Mouse (Mus musculus) liver, embryonic 11.5 days (tissue): ENCODE measurements around the gene Pmf1. TPM values are rescaled to one million over a fixed set of nuclear protein-coding genes. Genes with fewer than 3 reads are reported as not detected.
A peak's percentile ranks its signal among the peaks of the same experiment; 100 is the strongest.
"Not testable (repeated sequence)": the region's sequence is repeated elsewhere in the genome, so short reads cannot be mapped to it uniquely, and the experiment has no call there.

Source experiments
- ATAC-seq: fragments of 200-750 bp; cut with Nextera tagmentation; replicated peaks from 2 replicates; pipeline ENCODE4 v1.8.0; 2017; ENCODE audit warnings: moderate number of reproducible peaks, mild to moderate bottlenecking, moderate TSS enrichment, moderate library complexity; ENCODE audit not compliant: low FRiP score
- DNase-seq: peaks from one replicate; pipeline ENCODE4 v3.0.0-alpha.2; 2017; ENCODE audit warnings: low spot score
- H3K27ac ChIP-seq: fragments of 300-500 bp; sonication (generic); 2 replicates; pipeline ENCODE4 v1.5.1; 2014; ENCODE audit warnings: mild to moderate bottlenecking, low read depth, low read length, control low read depth
- H3K27me3 ChIP-seq: fragments of 300-500 bp; sonication (generic); replicated peaks from 2 replicates; pipeline ENCODE4 v1.6.1; 2014; ENCODE audit warnings: low read length, mixed read lengths; ENCODE audit not compliant: control insufficient read depth, insufficient read depth
- H3K36me3 ChIP-seq: fragments of 300-500 bp; sonication (generic); 2 replicates; pipeline ENCODE4 v1.6.1; 2014; ENCODE audit warnings: mild to moderate bottlenecking, low read length, moderate library complexity, mixed read lengths; ENCODE audit not compliant: control insufficient read depth, insufficient read depth
- H3K4me1 ChIP-seq: fragments of 300-500 bp; sonication (generic); replicated peaks from 2 replicates; pipeline ENCODE4 v1.6.1; 2014; ENCODE audit warnings: low read length, mixed read lengths; ENCODE audit not compliant: control insufficient read depth, insufficient read depth
- H3K4me2 ChIP-seq: fragments of 300-500 bp; sonication (generic); 2 replicates; pipeline ENCODE4 v1.6.1; 2014; ENCODE audit warnings: mild to moderate bottlenecking, control low read depth, moderate library complexity
- H3K4me3 ChIP-seq: fragments of 300-500 bp; sonication (generic); 2 replicates; pipeline ENCODE4 v1.5.1; 2014; ENCODE audit warnings: low read depth, low read length, control low read depth
- H3K9ac ChIP-seq: fragments of 300-500 bp; sonication (generic); 2 replicates; pipeline ENCODE4 v1.6.1; 2014; ENCODE audit warnings: low read depth, low read length, control low read depth
- H3K9me3 ChIP-seq: fragments of 300-500 bp; sonication (generic); 2 replicates; pipeline ENCODE4 v1.6.1; 2016; ENCODE audit warnings: low read length, inconsistent platforms, mixed read lengths; ENCODE audit not compliant: control insufficient read depth
- WGBS: fragments of 180-500 bp; shearing (Covaris S2); extraction: QIAGEN DNeasy Blood & Tissue Kit; methylation state at CpG from one replicate; pipeline ENCODE4 v1.1.7; 2014; 5-methylcytosine and 5-hydroxymethylcytosine counted together
- polyA plus RNA-seq: library from polyadenylated mRNA; unstranded; fragments of >200 nt; fragmentation: Nextera tagmentation; extraction: Ambion mirVana; gene quantifications from 2 replicates; pipeline ENCODE4 v1.2.1, GENCODE M21; 2014

Pmf1 gene
- polyA plus RNA-seq, 1 experiment from 2014 or later = 165 TPM

DNA sequence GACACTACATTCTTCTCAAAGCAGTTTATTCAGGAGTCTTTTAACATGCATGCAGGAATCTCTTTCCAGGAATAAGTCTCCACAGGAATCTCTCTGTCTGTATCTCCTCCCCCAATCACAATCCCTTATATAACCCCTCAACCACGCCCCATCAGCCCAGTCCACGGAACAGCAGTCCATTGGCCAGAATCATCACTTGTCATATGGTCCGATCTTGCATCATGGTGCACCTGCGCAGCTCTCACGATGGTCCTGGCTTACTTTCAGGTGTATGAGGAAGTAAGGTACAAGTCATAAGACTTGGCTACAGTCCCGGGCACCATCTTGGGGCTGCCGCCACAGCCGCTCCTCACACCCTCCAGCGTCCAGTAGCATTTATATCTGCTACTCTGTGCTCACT, 37.5 kb downstream of the Pmf1 start, which contains the start of gene Bglap3:
Bglap3 (minus strand) TSS at position 101 of the 400 bp plus-strand sequence.
- DNase-seq, H3K9ac ChIP-seq, ATAC-seq, H3K36me3 ChIP-seq, H3K4me1 ChIP-seq, H3K27me3 ChIP-seq, H3K9me3 ChIP-seq, H3K4me3 ChIP-seq, H3K27ac ChIP-seq, H3K4me2 ChIP-seq: not testable (repeated sequence)
- 90% methylated on average over 9 of the region's 9 CpGs for WGBS

DNA sequence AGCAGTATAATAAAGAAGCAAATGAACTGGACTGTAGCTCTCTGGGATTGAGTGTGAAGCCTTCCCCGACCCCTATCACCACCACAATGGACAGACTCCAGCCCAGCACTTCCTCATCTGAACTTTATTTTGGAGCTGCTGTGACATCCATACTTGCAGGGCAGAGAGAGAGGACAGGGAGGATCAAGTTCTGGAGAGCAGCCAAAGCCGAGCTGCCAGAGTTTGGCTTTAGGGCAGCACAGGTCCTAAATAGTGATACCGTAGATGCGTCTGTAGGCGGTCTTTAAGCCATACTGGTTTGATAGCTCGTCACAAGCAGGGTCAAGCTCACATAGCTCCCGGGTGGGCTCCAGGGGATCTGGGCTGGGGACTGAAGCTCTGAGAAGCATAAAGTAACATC, 41.6 kb downstream of the Pmf1 start:
- H3K36me3 ChIP-seq, H3K4me3 ChIP-seq, H3K27ac ChIP-seq, H3K4me2 ChIP-seq, H3K9ac ChIP-seq, DNase-seq, H3K9me3 ChIP-seq, ATAC-seq: not testable (repeated sequence)
- peaks cover 21% of the 10 kb centered on the region for H3K27me3 ChIP-seq
- peaks cover 13% of the 10 kb centered on the region for H3K4me1 ChIP-seq
- 86% methylated on average over 7 of the region's 7 CpGs for WGBS

DNA sequence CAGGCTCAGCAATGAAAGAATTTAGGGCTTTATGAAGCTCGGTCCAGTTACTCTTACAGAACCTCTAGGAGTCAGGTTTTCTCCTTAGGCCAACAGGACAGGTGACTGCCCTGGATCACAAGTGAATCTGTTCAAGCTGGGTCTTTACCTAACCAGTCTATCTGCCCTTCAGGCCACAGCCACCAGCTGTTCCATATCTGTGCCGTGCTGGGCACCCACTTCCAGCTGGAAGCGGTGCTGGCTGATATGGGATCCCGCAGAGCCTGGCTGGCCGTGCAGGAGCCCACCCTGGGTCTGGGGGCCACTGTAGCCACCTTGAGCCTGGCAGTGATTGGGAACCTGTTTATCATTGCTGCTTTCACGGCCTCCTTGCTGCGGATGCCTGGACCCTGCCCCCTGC, 42.6 kb downstream of the Pmf1 start:
- not testable (repeated sequence) for H3K27ac ChIP-seq, ATAC-seq, H3K9ac ChIP-seq, H3K4me2 ChIP-seq, H3K9me3 ChIP-seq, DNase-seq, H3K36me3 ChIP-seq, H3K4me3 ChIP-seq
- H3K27me3 ChIP-seq = peaks cover 21% of the 10 kb centered on the region
- 41% methylated on average over 3 of the region's 7 CpGs for WGBS
- peaks cover 23% of the 10 kb centered on the region for H3K4me1 ChIP-seq

DNA sequence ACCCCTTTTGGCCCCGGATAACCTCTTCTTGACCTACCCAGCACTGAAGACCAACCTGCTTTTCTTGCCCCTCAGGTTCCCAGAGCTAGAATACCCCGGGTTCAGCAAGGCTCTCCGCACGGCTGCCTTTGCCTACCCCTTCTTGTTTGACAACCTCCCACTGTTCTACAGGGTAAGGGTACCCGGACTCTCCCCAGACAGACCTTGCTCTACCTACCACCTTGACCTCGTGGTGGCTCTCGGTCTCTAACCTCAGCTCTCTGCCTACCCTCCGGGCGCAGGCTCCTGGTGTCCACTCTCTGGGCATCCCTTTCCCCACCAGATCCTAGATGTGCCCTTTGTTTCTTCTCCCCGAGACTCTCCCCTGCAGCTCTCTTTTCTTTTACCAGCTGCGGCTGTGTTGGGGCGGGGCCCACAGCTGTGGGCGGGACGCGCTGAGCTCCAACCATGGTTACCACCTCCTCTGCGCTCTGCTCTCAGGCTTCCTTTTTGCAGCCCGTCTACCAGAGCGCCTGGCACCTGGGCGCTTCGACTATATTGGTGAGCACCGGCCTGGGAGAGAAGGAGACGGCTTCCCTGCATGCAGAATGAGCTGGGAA, 43.2 kb downstream of the Pmf1 start:
- not testable (repeated sequence) for H3K4me3 ChIP-seq, H3K9ac ChIP-seq, H3K36me3 ChIP-seq, DNase-seq, H3K27ac ChIP-seq, H3K9me3 ChIP-seq
- peak; percentile 42; the same call in 1 of the 2 replicates for ATAC-seq
- H3K4me2 ChIP-seq = peak overlapping the region; percentile 47
- 7% methylated on average over 19 of the region's 22 CpGs for WGBS
- H3K27me3 ChIP-seq = peaks cover 21% of the 10 kb centered on the region
- H3K4me1 ChIP-seq = peaks cover 29% of the 10 kb centered on the region

DNA sequence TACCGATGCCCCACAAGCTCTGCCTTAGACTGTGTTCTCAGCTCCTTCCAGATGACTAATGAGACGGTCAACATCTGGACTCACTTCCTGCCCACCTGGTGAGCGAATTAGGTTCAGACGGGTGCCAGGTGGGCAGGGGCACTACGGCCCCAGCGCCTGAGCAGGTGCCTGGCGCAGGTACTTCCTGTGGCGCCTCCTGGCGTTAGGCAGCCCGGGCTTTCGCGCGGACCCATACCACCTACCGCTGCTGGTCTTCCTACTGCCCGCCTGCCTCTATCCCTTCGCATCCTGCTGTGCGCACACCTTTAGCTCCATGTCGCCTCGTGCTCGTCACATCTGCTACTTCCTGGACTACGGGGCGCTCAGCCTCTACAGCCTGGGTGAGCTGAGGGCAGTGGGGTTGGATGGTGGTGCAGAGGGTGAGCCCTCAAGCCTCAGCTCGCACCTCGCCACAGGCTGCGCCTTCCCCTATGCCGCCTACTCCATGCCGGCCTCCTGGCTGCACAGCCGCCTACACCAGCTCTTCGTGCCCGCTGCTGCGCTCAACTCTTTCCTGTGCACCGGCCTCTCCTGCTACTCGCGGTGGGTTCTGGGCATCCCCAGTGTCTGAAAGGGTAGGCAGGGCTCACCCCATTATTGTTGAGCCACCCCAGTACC, 44.3 kb downstream of the Pmf1 start:
- Histone ChIP-seq H3K9me3 (0 out of 2 replicates have a peak, but pooled peaks cover 3% of the 10 kb centered on the region), H3K4me2 (no peak overlapping the region; the same call in 1 of the 2 replicates), H3K9ac (no peak overlapping the region), H3K27ac (no peak overlapping the region), H3K27me3 (peaks cover 21% of the 10 kb centered on the region), H3K4me1 (peaks cover 36% of the 10 kb centered on the region), H3K4me3 (no peak overlapping the region), H3K36me3 (peaks cover 12% of the 10 kb centered on the region)
- ATAC-seq = no peak
- 32% methylated on average over 34 of the region's 34 CpGs for WGBS
- DNase-seq = no peak

DNA sequence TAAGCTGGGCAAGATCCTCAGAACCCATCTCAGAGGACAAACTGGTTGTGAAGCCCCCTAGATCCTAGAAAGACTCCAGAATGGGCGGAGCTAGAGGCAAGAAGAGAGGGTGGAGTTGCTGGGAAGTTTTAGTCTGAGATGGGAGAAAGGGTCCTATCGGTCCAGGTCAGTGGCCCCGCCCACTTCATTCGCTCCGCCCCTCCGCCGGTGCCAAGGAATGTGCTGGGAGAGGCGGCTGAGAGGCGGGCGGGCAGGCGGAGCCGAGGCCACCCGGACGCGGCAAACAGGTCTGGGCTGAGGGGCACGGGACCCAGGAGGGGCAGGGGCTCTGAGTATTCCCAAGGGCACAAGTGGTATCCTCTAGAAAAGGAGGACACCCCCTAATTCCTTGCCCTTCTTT, 45.8 kb downstream of the Pmf1 start, which contains the start of gene Paqr6:
Paqr6 (plus strand) TSS at position 248 of the 400 bp plus-strand sequence.
- peak within 1 kb of the TSS; percentile 60 for H3K4me2 ChIP-seq
- peak; percentile 55; the same call in 1 of the 2 replicates for ATAC-seq
- DNase-seq = peak; percentile 62
- H3K9me3 ChIP-seq = no peaks in the 10 kb centered on the region
- H3K4me1 ChIP-seq = peaks cover 36% of the 10 kb centered on the region
- peak within 1 kb of the TSS; percentile 35 for H3K4me3 ChIP-seq
- peaks cover 21% of the 10 kb centered on the region for H3K27me3 ChIP-seq
- H3K36me3 ChIP-seq = peaks cover 25% of the 10 kb centered on the region
- WGBS = 5% methylated on average over 16 of the region's 16 CpGs
- peak within 1 kb of the TSS; percentile 78 for H3K27ac ChIP-seq
- peak within 1 kb of the TSS; percentile 56 for H3K9ac ChIP-seq

DNA sequence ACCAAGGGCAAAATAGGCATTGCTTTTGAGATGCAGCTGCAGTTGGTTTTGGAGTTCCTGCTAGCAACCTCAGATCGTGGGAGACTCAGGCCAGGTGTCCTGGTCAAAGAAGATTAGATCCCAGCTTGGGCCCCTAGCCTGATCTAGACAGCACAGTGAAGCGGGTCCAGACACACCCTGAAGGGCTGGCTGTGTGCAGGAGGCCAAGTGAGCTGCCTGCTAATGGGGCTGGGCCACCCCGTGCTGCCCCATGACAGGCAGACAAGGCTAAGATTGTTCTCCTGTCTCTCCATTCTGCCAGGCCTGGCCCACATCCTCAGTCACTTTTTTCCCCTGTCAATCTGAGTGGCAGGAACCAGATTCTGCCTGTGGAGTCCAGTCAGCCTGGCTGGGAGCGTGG, 46.4 kb downstream of the Pmf1 start:
- ATAC-seq = peak; percentile 90
- peaks cover 36% of the 10 kb centered on the region for H3K4me1 ChIP-seq
- no peak for DNase-seq
- H3K27ac ChIP-seq = peak overlapping the region; percentile 78
- peak overlapping the region; percentile 25; the same call in 1 of the 2 replicates for H3K4me3 ChIP-seq
- 45% methylated on average over 4 of the region's 4 CpGs for WGBS
- H3K4me2 ChIP-seq = peak overlapping the region; percentile 60
- peak overlapping the region; percentile 40 for H3K9ac ChIP-seq
- H3K27me3 ChIP-seq = peaks cover 21% of the 10 kb centered on the region
- peaks cover 32% of the 10 kb centered on the region for H3K36me3 ChIP-seq
- H3K9me3 ChIP-seq = no peaks in the 10 kb centered on the region

DNA sequence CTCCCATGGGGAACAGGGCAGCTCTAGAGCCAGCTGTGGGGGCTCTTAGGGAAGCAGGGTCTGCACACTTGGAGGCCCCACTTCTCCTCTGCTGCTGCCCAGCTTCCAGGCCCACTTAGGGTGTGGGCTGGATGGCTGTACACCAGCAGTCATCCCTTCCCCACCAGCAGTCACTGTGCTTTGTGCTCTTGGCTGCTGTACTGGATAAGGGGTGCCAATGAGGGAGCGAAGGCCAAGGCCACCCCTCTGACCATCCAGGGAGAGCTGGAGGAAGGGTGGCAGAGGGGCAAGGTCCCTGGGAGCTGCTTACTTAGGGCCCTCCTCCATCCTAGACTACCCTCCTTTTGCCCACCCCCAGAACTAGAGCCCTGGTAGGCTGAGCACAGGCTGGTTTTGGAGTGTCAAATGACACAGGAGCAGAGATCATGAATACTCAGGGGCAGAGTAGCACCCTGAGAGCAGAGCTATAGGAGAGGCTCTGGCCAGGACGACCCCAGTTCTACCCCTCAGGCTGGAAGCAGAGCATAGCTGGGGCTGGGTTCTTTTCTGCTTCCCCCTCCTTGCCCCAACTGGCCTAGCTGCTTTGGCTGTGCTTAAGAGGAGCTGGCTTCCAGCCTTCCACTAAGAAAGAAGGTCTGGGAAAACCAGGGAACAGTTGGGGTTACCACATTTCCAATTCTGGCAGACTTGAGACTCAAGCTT, 48.4 kb downstream of the Pmf1 start:
- Histone ChIP-seq H3K4me2 (no peak overlapping the region), H3K27ac (peak overlapping the region; percentile 76; the same call in 1 of the 2 replicates), H3K4me1 (peaks cover 36% of the 10 kb centered on the region), H3K9me3 (no peaks in the 10 kb centered on the region), H3K27me3 (peaks cover 21% of the 10 kb centered on the region), H3K9ac (no peak overlapping the region), H3K4me3 (no peak overlapping the region), H3K36me3 (peaks cover 48% of the 10 kb centered on the region)
- DNase-seq (no peak), ATAC-seq (no peak)
- WGBS = 82% methylated on average over 2 of the region's 2 CpGs
